Mouse (Mus musculus) spleen, postnatal 10 days (tissue): ENCODE results near the gene Parvb.

Experiments used
- DNase-seq, 2 experiments: peaks; one replicate each; pipeline ENCODE4 v3.0.0; 2021 to 2022; ENCODE audit warnings: low spot score in 2 of 2

The Parvb gene

GRCm38 (mm10) chr15:84323966-84324869 lies 92.4 kb downstream of the Parvb start, which contains the start of gene Parvg:
Gene Parvg (plus strand): TSS chr15:84324026.
- peak; percentile 38 to 68 for DNase-seq

DNA sequence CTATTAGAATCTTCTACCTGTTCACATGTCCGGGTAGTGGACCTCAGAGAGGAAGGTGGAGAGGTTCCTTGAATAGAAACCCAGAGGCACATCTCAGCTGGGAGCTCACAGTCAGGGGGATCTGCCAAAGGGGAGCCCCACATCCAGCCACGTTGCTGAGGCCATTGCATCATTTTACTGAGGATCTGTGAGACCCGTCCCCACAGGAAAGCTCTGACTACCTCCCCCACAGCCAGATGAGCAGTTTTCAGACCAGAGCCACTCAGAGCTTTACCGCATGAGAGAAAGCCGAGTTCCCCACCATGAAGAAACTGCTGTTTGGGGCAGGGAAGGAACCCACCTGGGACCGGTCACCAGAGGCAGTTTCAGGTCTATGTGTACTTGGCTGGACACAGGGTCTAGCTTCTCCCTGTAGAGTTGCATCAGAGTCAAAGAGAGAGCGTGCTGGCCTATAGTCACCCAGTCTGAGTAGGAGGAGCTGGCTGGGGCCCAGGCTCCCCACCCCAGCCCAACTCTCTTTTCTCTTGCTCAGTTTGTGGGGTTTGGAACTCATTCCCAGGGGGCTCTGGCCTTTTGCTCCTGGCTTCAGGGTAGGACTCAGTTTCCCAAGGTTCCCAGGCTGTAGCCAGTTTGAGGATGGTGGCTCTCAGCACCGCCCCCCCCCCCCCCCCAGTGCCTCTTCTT lies 93.2 kb downstream of the Parvb start:
- DNase-seq = peak in 1 of 2 experiments; percentile 34

- DNase-seq = no peak
These were observed 93.9 kb downstream of the Parvb start for GRCm38 (mm10) chr15:84325736-84326135.

DNA sequence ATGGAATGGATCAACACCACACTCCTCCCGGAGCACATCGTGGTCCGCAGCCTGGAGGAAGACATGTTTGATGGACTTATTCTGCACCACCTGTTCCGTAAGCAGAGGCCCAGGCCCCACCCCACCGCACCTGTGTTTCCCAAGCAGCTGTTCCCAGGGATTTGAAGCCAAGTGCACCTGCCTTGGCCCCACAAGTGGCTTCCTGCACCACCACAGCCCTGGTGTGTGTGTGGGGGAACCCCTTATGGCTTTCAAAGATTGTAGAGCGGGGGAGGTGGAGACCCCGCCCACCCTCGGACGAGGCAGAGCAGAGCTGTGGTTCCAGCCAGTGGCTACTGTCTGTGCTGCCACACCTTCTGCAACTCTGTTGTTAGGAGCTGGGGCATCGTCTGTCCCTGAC lies 97.0 kb downstream of the Parvb start:
- DNase-seq = no peak

DNA sequence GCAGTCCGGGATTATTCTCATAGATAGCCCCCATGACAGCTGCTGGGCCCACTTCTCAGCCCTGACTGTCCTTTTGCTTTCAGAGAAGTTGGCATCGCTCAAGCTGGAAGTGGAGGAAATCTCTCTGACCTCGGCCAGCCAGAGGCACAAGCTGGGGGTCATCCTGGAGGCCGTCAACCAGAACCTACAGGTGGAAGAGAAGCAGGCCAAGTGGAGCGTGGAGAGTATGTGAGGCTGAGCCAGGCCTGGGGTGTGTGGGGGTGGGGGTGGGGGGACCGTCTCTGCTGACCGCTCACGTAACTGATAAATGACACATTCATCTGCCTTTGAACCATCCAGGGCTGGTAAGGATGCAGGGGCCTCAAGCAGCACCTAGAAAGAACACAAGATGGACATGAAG lies 98.1 kb downstream of the Parvb start:
- no peak for DNase-seq

GRCm38 (mm10) chr15:84331066-84331612 lies 99.3 kb downstream of the Parvb start:
- DNase-seq = no peak

DNA sequence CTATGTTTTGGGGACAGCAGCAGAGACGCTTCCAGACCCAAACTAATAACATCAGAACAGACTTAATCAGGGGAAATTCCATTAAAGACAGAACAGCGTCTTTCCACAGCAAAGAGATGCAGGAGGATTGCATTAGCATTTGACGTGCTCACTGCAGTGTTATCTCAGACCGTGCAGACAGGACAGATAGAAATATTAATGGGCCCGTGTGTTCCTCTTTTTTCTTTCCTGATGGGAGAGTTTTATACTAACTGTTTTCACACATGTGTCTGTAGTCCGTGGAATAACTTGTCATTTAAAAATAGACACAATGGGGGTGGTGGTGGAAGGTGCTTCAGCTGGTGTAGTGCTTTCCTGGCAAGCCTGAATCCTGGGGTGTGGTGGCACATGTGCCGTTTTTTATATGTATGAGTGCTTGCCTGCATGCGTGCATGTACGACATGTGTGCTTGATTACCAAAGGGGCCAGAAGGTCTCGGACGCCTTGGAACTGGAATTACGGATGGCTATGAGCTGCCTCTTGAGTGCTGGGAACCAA lies 104.5 kb downstream of the Parvb start:
- no peak for DNase-seq

- no peak for DNase-seq
These were observed 105.8 kb downstream of the Parvb start for GRCm38 (mm10) chr15:84337599-84337998.

DNA sequence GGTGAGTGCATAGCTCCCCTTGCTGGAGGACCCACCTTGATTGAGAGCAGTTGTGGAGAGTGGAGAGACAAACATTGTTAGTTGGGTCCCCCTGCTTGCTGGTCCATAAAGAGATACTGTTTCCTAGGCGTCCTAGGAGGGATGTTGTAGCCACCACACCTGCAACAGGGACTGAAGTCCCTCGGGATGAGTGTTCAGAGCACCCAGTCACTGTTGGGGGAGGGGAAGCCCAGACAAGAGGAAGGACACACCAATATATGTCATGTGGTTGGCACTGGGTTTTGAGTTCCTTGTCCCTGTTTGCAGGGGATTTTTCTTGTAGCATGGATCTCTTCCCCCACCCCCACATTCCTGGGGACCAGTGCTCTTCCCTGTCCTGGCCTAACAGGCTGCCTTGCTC lies 109.1 kb downstream of the Parvb start:
- DNase-seq = no peak

DNA sequence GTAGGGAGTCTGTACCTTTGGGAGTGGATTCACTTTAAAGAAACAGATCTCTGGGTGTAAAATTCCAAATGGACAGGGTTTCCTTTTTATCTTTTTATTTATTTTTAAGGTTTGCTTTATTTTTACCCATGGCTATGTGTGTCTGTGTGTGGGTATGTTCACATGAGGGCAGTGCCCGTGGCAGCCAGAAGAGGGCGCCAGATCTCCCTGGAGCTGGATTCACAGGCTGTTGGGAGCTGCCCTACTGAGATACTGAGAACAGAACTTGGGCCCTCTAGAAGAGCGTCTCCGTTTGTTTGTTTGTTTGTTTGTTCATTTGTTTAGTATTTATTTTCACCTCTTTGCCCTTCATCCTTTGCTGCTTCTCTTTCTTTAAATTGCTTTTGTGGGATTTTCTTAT lies 116.9 kb downstream of the Parvb start:
- DNase-seq = no peak

DNA sequence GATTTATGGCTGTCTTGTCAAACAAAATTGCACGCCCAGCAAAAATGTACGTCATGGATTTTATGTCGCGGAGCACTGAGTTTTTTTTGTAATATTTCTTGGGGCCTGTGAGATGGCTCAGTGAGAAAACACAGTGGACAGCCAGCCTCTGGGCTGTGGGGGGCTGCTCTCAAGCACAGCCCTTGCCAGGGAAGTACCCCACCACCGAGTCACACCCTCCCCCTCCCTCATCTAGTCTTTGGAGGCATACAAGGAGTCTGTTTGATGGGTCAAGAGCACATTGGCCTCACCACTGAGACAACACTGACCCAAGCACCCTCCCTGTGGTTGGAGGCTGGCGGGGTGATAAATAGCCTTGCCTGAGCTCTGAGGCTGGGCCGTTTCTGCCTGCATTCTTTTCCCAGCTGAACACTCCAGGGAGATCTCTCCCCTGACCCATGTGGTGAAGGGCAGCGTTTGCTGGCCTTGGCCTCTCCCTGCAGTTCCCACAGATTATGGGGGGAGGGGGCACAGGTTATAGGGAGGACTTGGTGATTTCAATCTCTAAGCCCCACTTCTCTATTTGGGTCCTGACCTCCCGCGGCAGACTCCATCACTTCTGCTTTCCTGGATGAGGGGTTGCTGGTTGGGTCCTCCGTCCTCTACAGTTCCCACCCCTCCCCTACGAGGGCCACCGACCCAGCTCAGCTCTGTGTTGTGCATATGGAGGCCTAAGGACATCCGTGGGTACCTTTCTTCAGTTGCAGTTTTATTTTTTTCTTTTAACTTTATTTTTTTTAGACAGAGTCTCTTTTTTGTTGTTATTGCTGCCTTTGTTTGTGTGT lies 118.3 kb downstream of the Parvb start:
- no peak for DNase-seq

GRCm38 (mm10) chr15:84351342-84351741 lies 119.5 kb downstream of the Parvb start:
- no peak for DNase-seq

DNA sequence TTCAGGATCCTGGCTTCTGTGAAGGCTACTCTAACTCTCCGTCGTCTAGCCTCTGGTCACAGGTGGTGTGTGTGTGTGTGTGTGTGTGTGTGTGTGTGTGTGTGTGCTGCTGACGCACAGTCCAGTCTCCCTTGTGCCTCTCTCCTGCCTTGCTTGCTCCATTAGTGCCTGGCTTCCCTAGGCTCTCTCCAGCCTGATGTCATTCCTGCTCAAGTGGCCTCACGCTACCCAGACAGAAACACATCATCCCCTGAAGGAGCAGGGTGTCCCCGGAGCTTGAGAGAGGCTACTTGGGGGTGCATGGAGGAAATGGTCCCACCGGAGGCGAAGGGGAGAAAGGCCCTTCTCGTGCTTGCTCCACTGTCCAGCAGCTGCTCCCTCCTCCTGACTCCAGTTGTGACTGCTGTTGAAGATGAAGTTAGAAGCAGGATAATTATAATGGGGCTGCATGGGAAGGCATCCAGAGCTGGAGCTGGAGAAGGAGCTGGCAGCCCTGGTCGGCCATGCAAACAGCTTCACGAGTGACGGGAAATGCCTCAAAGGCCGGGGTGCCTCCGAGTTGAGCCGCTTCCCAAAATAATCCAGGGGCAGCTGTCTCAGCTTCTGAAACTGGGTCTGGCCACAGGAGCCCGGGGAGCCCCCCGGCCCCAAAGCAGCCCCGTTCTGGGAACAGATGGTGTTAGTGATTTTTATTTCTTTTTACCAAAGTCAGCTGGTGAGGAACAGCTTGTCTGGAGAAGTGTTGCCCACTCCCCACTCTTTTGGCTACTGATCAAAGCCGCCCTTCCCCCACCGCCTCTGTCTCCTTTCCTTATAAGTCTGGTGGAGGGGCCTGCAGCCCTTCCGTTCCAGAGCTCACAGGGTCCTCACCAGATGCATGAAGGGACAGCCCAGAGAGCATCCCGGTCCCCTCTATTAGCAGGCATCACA lies 120.3 kb downstream of the Parvb start:
- DNase-seq = no peak

GRCm38 (mm10) chr15:84355081-84355480 lies 123.2 kb downstream of the Parvb start:
- DNase-seq = no peak

- no peak for DNase-seq
These were observed 132.9 kb downstream of the Parvb start for GRCm38 (mm10) chr15:84364746-84365145.
